Mouse (Mus musculus): ENCODE data around the gene Ppp2r5a.

Ppp2r5a gene

DNA sequence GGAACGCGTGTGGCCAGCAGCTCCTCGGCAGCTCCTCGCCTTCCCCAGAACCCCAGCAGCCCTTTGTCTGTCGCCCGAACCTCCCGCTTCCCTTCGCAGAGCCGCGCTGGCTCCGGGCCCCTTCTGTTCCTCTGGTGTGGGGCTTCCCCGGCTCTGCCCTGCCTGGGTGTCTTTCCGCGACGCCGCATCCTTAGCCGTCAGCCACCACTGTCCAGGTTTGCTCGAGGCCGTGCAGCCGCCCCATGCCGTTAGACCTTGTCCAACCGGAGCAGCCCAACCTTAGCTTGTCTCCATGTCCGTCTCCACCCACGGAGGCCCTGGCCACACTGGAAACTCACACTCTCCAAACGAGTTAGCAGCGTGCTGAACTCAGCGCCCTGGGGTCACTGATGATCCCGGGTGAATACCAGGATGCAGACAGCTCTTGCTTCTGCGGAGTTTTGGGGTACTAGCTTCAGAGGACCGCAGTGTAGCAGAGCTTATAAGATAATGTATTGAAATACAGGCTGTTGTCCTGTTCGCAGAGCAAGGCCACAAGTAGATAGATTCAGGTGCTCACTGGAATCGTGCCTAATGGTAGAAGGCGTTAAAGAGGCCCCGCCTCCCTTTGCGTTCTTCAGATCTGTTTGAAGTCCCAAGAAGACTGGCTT is 76.7 kb downstream of the Ppp2r5a start:
- peak; percentile 35 to 61 for DNase-seq (ENCODE audit: low spot score in 2 of 2)

DNA sequence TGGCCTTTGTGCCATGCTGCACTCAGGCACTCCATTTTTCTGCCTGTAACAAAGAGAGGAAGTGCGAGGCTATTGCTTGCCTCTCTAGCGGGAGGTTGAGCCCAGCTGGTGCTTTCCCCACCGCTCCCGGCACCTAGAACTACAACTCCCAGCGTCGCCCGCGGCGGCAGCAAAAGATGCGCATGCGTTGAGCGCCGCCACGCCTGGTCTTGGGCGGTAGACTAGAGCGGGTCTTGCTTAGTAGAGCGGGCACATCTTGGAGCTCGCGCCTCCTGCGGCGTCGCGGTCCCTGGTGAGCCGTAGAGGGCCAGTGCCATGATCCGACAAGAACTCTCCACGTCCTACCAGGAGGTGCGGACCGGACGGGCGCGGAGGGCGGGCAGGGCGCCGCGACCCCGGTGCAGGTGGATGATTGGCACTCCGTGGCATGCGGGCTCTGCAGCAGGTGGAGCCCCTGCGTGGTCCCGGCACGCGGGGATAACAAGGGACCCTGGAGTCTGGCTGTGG is 77.3 kb downstream of the Ppp2r5a start, which contains the start of gene Tmem206:
Gene Tmem206, plus strand, starts transcription at position 187 of the 507 bp plus-strand sequence.
- peak; percentile 89 to 95 for DNase-seq (ENCODE audit: low spot score in 2 of 2)

DNA sequence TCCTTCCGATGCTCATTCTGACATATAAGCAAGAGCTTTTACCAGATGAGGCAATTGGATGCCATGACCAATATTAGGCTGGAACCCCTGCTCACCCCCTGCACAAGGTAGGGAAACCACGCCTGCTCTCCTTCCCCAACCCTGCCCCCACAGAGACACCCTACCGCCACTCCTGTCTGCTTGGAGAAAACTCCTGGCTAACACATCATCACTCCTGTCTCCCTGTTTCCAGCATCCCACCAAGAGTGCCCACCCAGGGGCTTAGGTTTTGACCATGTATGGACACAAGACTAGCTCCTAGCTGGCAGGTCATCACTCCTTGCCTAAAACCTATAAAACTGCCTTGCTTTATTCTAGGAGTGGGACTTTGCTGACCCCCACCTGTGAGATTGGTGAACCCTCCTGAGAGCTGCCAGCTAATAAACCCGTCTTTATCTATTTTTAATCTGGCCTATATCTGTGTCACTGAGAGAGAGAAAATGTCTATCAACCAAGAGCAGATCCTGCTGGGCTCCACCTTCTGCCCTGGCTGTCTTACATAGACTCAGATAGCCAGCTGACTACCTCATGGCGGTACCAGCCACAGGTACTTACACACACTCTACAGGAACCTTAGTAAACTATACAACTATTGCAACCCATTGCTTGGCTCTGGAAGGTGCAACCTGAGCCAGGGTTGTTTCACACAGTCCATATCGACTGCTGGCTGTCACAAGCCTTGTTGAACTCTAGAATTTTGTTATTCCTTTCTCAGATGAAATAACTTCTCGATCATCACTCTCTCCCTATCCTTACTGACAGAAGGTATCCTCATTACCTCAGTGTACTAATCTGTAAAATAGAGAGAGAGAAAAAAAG is 78.1 kb downstream of the Ppp2r5a start:
- no peak for DNase-seq (ENCODE audit: low spot score in 2 of 2)

DNA sequence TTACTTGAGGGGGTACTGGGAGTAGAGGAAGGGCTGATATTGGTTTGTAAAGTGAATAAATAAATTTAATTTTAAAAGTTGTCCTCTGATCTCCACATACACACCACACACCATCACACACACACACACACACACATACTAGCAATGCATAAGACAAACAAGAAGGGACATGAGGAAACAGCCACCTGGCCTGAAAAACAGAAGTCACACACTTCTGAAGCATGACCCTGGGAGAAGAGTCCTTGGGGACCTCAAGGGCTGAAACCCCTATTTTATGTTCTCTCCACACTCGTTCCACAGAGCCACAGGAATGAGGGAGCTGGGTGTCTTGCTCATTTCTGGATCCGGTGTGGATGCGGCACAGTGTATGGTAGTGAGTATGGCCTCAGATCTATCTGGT is 79.7 kb downstream of the Ppp2r5a start:
- no peak for DNase-seq (ENCODE audit: low spot score in 2 of 2)

DNA sequence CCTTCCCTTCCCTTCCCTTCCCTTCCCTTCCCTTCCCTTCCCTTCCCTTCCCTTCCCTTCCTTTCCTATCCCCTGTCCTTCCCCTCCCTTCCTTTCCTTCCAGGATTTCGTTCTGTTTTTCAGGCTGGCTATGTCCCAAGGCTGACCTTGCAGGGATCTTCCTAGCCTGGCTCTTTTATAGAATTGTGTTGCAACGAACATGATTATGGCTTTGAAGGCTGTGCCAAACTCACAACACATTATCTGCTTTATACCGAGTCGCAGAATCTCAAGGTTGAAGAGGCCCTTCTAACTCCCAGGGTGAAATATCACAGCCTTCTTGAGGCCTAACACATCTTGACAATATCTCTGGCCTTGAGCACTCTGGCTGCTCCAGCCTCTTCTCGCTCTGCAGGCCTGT is 84.4 kb downstream of the Ppp2r5a start:
- DNase-seq (ENCODE audit: low spot score in 2 of 2), result no peak

DNA sequence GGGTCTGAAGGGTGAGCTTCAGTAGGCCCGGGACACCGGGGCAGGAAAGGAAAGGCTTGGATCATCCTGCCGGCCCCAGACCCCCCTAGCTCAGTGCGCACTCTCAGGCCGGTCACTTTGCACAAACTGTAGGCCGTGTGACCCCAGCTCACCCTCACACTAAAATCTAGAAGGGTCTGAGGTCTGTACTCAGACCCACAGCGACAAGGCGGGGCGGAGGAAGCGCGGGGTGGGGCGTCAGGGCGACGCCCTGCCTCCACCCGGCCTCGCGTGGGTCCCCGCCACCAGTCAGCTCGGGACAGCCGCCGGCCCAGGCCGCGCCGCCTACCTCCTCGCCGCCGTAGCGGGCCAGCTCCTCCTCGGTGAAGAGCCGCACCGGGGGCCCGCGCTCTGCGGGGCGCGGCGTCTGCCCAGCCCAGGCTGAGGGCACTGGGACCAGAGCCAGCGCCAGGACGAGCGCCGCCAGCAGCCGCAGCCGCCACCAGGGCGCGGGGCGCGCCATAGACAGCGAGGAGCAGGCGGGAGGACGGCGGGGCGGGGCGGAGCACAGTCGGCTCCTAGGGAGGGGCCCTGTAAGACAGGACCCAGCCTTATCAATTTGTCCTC is 85.4 kb downstream of the Ppp2r5a start, which contains the start of gene Nenf:
Gene Nenf, minus strand, starts transcription at position 604 of the 606 bp plus-strand sequence.
- DNase-seq (ENCODE audit: low spot score in 2 of 2), result peak; percentile 42 to 71

DNA sequence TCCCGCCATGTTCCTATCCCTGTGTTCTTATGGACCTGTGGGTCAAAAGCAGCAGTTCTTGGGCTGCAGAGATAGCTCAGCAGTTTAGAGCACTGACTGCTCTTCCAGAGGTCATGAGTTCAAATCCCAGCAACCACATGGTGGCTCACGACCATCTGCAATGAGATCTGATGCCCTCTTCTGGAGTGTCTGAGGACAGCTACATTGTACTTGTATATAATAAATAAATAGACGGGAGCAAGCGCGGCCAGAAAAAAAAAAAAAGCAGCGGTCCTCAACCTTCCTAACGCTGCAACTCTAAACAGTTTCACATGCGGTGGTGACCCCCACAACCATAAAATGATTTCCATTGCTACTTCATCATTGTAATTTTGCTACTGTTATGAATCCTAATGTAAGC is 86.3 kb downstream of the Ppp2r5a start:
- no peak for DNase-seq (ENCODE audit: low spot score in 2 of 2)

DNA sequence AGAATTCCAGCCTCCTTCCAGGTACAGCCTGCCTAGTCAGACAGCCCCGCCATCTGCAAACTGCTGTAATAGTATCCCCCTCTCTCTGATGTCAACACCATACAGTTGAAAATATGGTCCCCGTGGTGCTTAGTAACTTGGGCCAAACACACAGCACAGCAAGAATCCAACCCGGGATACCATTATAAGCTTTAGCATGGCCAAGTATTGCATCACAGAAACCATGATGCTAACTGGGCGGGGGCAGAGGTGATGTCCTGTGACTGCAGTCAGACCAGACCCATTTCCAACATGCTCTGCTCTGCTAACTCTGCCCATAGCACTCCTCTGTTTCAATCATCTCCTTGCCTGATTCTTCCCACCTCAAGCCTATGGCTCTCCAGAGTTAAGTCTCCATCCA is 89.1 kb downstream of the Ppp2r5a start:
- DNase-seq (ENCODE audit: low spot score in 2 of 2), result no peak

DNA sequence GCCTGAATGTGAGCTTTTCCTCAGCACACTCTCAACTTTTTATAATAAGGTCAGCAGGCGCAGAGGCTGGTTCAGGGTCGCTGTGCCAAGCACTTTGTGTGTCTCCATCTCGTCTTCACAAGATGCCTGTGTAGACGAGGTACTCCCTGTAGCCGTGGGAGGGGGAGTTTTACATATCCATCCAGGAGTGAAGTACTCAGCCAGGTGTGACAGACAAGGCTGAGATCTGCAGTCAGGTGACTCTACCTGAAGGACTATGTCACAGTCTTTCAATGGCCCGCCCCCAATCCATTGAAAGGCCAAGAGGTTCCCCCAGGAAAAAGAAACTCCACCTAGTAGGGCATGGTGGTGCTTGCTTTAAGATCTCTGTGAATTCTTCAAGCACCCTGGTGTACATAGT is 89.9 kb downstream of the Ppp2r5a start:
- DNase-seq (ENCODE audit: low spot score in 2 of 2), result no peak

DNA sequence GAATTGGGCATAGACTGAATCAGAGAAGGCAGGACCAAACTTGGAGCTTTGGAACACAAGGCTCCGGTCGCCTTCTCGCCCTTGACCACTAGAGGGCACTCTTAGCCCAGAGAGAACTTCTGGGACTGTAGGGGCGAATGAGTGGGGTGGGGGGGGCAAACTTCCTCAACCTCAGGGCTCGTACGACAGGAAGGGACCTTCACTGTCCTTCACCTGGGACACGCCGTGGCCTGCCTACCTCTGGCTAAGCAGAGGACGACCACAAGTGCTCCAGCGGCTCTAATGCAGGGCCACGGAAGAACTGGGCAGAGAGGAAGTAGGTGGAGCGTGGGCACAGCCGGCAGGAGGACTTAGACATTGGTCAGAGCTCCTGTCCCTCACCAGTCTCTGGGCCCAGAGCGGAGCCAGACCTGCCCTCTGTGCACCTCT is 90.5 kb downstream of the Ppp2r5a start:
- peak; percentile 66 to 81 for DNase-seq (ENCODE audit: low spot score in 2 of 2)

DNA sequence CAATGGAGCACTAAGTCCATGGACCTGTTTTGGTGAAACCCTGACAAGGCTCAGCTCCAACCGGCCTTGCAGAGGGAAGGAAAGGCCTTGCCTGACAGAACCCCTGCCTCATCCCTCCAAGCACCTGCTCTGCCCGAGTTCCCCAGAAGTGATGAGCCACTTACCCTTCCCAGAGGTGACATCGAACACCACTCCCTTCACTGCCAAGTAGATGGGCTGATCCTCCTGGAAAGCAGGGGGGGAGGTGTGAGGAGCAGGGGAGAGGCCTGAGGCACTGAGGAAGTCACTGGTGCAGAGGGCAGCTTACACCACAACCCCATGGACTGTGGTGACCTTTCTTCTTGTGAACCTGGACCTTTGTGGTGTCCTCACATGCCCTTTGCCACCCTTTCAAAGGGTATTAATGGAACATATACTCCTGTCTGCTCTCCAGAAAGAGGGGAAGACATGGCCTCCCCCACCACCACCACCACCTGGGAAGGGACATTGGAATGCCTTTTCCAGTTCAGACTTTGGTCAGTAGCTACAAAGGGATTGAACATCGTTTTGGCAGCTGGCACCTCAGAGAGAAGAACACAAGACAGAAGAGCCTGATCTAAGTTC is 91.7 kb downstream of the Ppp2r5a start:
- DNase-seq (ENCODE audit: low spot score in 2 of 2), result no peak

DNA sequence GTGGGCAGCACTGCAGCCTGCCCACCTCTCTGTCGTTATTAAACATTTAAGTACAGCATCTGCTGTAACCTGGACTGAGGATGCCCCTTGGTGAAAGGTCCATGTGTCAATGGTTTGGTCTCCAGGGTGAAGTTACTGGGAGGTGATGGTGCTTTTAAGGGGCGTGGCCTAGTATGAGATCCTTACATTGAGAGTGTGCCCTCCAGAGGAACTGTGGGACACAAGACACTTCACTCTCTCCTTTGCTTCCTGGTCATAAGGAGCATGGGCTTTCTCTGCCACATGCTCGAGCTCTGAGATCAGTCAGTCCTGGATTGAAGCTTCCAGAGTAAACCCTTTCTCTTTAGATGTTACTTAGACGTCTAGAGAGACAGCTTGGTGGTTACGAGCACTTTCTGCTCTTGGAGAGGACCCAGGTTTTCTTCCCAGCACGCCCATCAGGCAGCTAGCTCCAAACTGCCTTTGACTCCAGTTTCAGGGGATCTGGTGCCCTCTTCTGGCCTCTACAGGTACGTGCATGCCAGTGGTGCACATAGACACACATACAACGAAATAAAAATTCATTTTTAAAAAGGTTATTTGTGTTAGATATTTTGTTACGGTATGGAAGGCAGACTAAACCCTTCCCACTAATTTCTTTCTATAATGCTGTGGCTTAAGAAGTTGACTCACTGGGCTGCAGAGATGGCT is 95.2 kb downstream of the Ppp2r5a start:
- DNase-seq (ENCODE audit: low spot score in 2 of 2), result no peak

DNA sequence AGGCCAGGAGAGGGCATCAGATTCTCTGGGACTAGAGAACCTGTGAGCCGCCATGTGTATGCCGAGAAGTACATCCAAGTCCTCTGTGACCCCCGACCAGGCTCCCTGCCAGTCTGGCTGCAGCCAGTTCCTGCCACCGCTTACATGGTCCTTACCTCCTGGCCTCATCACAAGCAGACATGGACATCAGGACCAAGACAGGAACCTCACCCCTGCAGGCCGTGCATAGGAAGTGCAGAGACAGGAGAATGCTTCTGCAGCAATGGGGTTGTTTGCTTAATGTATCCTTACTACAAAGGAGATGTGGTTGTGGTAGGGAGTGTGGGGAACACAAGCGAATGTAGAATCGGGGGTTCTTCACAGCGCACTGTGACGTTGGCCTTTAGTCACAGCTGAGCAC is 96.8 kb downstream of the Ppp2r5a start:
- no peak for DNase-seq (ENCODE audit: low spot score in 2 of 2)

DNA sequence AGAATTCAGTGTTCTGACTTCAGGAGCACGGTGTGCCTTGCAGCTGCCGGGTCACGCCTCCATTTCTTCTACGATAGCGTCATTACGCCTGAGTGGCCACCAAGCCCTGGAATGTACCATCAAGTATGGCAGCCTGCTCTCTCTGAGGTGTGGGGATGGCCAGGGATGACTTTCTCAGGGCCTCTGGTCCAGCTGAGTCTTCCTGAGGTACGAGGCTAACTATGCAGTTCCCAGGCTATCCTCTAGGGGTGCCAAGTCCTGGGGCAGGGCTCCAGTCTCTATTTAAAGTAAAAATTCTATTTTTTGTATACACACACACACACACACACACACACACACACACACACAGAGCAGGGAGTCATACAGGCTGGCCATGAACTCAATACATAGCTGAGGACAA is 97.5 kb downstream of the Ppp2r5a start:
- no peak for DNase-seq (ENCODE audit: low spot score in 2 of 2)

DNA sequence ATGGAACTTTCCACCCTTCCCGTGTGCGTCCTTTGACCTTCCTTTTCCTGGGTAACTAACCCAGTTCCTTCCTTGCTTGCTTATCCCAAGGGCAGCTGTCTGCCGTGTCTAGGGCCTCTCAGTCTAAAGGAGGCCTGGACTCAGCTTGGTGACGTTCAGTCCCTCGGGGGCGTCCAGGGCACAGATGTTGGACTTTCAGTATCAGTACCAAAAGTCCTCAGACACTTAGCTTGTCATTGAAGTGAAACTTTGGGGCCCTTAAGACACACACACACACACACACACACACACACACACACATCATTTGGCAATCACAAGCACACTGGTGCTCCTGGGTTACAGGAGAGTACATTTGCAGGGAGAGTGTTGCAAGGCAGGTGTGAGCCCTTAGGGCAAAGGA is 98.9 kb downstream of the Ppp2r5a start:
- no peak for DNase-seq (ENCODE audit: low spot score in 2 of 2)

DNA sequence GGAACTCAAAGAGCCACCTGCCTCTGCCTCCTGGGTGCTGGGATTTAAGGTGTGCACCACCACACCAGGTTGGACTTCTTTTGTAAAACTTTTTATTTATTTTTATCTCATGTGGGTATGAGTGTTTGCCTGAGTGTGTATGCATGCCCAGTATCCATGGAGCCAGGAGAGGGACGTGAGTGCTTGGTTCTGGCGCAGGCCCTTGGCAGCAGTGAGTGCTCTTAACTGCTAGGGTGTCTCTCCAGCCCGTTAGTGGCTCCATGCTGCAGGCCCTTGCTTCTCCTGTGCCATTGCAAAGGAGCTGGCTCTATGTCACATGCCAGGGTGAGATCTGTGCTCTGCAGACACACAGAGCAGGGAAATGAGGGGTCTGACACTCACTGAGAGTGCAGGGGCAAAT is 99.3 kb downstream of the Ppp2r5a start:
- DNase-seq (ENCODE audit: low spot score in 2 of 2), result no peak
